Mouse (Mus musculus): ENCODE measurements around the gene Dgkq.

DNA sequence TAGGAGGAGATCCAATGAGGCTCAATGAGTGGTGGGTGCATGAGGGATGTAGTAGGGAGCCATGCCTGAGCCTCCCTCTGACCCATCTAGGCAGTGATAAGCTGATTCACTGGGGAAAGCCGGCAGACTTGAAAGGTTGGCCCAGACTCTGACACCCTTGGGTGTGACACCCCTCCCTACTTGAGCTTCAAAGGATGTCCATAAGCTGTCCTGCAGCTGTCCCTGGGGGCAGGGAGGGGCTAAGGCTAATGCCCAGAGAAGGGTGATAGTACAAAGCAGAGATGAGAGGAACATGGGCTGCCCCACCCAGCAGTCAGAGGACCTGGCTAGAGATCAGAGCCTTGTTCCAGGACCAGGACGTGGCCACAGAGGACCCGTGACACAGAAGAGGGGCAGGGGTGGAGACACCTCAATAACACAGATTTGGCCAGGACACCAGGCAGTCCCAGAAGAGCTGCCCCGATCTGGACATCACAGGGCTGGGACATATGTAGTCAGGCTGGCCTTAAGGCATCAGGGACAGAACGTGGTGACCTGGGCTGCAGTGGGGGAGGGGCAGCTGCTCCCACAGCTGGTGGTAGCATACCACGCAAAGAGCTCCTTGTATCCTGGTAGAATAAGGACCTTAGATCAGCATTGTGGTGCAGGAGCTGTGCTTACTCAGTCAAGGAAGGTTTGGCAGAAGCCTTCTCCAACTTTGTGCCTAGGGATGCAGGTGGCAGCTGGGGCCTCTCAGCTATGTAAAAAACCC, 39.7 kb upstream of the Dgkq start:
- TF ChIP-seq GATA1 (IDR thresholded peaks at IDR 0.05; ENCODE audit: low read length), result no peak
- no peak for TF ChIP-seq TAL1 (IDR thresholded peaks at IDR 0.05; ENCODE audit: low read length)
